Mouse (Mus musculus) hindbrain, embryonic 14.5 days (tissue): ENCODE data around the gene Nell1. TPM values are rescaled to one million over a fixed set of nuclear protein-coding genes. Genes with fewer than 3 reads are reported as not detected.

Experiments used
- ATAC-seq: fragments of 200-750 bp; cut with Nextera tagmentation; 2 replicates; pipeline ENCODE4 v1.8.0; 2017; ENCODE audit warnings: moderate number of reproducible peaks, mild to moderate bottlenecking, moderate TSS enrichment, moderate library complexity; ENCODE audit not compliant: low FRiP score
- DNase-seq: peaks from one replicate; pipeline ENCODE4 v3.0.0-alpha.2; 2015; ENCODE audit warnings: low spot score
- H3K27ac ChIP-seq: fragments of 300-500 bp; sonication (generic); 2 replicates; pipeline ENCODE4 v1.5.1; 2014; ENCODE audit warnings: mild to moderate bottlenecking, moderate library complexity
- H3K27me3 ChIP-seq: fragments of 300-500 bp; sonication (generic); 2 replicates; pipeline ENCODE4 v1.6.1; 2014; ENCODE audit warnings: mild to moderate bottlenecking, low read length, mixed read lengths; ENCODE audit not compliant: control insufficient read depth, insufficient read depth
- H3K36me3 ChIP-seq: fragments of 300-500 bp; sonication (generic); replicated peaks from 2 replicates; pipeline ENCODE4 v1.6.1; 2014; ENCODE audit not compliant: control insufficient read depth, insufficient read depth
- H3K4me1 ChIP-seq: fragments of 300-500 bp; sonication (generic); replicated peaks from 2 replicates; pipeline ENCODE4 v1.6.1; 2014; ENCODE audit warnings: antibody characterized with exemption, low read length, mixed read lengths; ENCODE audit not compliant: control insufficient read depth, insufficient read depth
- H3K4me2 ChIP-seq: fragments of 300-500 bp; sonication (generic); replicated peaks from 2 replicates; pipeline ENCODE4 v1.6.1; 2014; ENCODE audit warnings: mild to moderate bottlenecking, moderate library complexity
- H3K4me3 ChIP-seq: fragments of 300-500 bp; sonication (generic); replicated peaks from 2 replicates; pipeline ENCODE4 v1.5.1; 2014; ENCODE audit warnings: mild to moderate bottlenecking, low read length
- H3K9ac ChIP-seq: fragments of 300-500 bp; sonication (generic); 2 replicates; pipeline ENCODE4 v1.6.1; 2014
- H3K9me3 ChIP-seq: fragments of 300-500 bp; sonication (generic); 2 replicates; pipeline ENCODE4 v1.6.1; 2016; ENCODE audit warnings: low read length; ENCODE audit not compliant: control insufficient read depth
- WGBS: fragments of 180-500 bp; shearing (Covaris S2); extraction: QIAGEN DNeasy Blood & Tissue Kit; methylation state at CpG from one replicate; pipeline ENCODE4 v1.1.7; 2014; 5-methylcytosine and 5-hydroxymethylcytosine counted together
- polyA plus RNA-seq: library from polyadenylated mRNA; unstranded; fragments of >200 nt; fragmentation: Nextera tagmentation; extraction: Ambion mirVana; gene quantifications from 2 replicates; pipeline ENCODE4 v1.2.1, GENCODE M21; 2014

The Nell1 gene
- polyA plus RNA-seq, 1 experiment from 2014 or later = 36.0 TPM

DNA sequence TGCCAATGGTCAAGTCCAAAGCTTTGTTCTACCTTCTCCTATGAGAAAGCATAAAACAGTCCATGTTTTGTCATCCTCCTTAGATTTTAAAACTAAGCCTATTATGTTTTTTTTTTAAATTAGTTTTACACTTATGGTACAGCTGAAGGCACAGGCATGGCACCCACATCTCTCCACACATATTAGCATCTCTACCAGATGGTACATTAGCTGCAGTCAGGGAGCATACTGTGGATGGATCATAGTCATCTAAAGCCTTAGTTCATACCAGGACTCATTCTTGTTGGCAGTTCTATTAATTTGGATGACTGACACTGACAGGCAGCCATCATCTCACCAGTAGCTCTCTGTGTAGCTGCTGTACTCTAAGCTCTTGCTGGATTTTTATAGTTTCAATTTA lies 466.6 kb downstream of the Nell1 start:
- Histone ChIP-seq H3K27me3 (no peaks in the 10 kb centered on the region), H3K4me1 (no peaks in the 10 kb centered on the region), H3K4me2 (no peak overlapping the region), H3K9ac (no peak overlapping the region), H3K27ac (no peak overlapping the region), H3K4me3 (no peak overlapping the region), H3K9me3 (no peaks in the 10 kb centered on the region), H3K36me3 (no peaks in the 10 kb centered on the region)
- no peak for ATAC-seq
- DNase-seq = no peak

DNA sequence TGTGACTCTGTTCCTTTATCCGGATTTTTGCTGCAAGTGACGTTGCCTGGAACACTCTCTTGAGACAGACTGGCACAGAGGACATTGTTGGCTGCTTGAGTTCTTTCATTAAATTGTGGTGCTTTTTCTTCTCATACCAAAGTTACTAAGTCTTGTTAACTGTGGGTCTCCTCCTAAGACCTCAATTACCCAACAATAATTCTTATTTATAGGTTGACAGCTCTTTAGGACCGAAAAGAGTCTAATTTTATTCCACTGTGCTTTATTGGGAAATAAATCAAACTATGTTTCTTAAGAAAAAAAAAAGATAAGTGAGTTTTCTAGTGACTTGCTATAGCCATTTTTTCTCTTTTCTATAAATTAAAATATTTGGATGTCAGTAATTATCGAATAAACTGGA lies 472.7 kb downstream of the Nell1 start:
- Histone ChIP-seq H3K9ac (no peak overlapping the region), H3K4me3 (no peak overlapping the region), H3K4me2 (no peak overlapping the region), H3K4me1 (no peaks in the 10 kb centered on the region), H3K9me3 (no peaks in the 10 kb centered on the region), H3K27me3 (no peaks in the 10 kb centered on the region), H3K27ac (no peak overlapping the region), H3K36me3 (no peaks in the 10 kb centered on the region)
- DNase-seq = no peak
- ATAC-seq = no peak
- 89% methylated on average over 4 of the region's 4 CpGs for WGBS

DNA sequence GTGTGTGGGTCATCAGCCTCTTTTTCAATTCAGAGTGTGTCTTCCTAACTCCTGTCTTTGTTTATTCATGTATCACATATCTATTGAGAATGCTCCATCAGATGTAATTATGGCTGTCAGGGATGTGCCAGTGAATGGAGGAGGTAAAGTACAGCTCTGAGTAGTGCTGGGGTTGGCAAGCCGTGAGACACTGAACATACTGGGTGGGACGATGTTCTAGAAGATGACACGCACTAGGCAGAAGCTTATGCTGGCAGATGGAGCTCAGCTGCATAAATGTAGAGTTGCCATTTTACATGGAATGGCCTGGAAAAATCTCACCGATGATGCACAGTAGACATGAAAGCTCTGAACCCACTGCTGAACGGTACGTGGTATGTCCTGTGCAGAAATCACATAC lies 493.1 kb downstream of the Nell1 start:
- no peak for DNase-seq
- Histone ChIP-seq H3K27ac (no peak overlapping the region), H3K4me3 (no peak overlapping the region), H3K9ac (no peak overlapping the region), H3K9me3 (no peaks in the 10 kb centered on the region), H3K27me3 (no peaks in the 10 kb centered on the region), H3K4me1 (no peaks in the 10 kb centered on the region), H3K4me2 (no peak overlapping the region), H3K36me3 (no peaks in the 10 kb centered on the region)
- ATAC-seq = no peak
- WGBS = 94% methylated on average over 6 of the region's 6 CpGs

DNA sequence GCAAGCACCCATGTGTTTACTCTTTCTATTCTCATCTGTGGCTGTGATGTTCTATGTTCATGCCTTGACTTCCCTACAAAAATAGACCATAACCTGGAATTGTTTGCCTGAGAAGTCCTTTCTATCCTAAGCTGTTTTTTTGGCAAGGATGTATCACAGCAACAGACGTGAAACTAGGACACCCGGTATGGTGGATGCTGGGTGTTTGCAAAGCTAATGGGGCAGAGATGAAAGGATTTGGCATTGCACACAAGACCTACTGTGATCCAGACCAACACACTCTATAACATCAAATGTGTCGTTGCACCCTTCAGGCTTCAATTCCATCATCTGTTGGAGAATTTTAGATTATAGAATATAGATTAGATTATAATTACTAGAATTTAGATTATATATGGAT lies 495.9 kb downstream of the Nell1 start:
- Histone ChIP-seq H3K9ac (no peak overlapping the region), H3K4me1 (no peaks in the 10 kb centered on the region), H3K9me3 (no peaks in the 10 kb centered on the region), H3K36me3 (no peaks in the 10 kb centered on the region), H3K27me3 (no peaks in the 10 kb centered on the region), H3K4me2 (no peak overlapping the region), H3K27ac (no peak overlapping the region), H3K4me3 (no peak overlapping the region)
- 81% methylated on average over 3 of the region's 3 CpGs for WGBS
- DNase-seq (no peak), ATAC-seq (no peak)

DNA sequence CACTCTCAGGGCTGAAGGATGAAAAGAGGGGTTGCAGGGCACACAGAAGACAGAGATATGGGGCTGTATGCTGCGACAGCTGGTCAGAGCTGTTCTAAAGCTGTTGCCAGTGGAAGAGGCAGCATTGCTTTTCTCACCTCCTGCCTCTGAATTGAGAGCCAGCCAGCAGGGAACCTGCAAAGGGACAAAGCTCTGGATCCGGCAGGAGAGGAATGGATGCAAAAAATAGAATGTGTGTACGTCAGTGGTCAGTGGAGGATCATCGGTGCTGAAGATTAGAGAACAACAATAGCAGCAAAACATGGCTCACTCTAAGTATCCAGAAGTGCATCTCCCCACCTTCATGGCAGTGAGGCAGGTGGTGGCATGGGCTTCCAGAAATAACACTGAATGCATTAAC lies 507.3 kb downstream of the Nell1 start:
- WGBS = 53% methylated on average over 4 of the region's 4 CpGs
- Histone ChIP-seq H3K4me3 (no peak overlapping the region), H3K27me3 (no peaks in the 10 kb centered on the region), H3K36me3 (no peaks in the 10 kb centered on the region), H3K9me3 (no peaks in the 10 kb centered on the region), H3K4me1 (no peaks in the 10 kb centered on the region), H3K4me2 (no peak overlapping the region), H3K9ac (no peak overlapping the region), H3K27ac (no peak overlapping the region)
- ATAC-seq (no peak), DNase-seq (no peak)

DNA sequence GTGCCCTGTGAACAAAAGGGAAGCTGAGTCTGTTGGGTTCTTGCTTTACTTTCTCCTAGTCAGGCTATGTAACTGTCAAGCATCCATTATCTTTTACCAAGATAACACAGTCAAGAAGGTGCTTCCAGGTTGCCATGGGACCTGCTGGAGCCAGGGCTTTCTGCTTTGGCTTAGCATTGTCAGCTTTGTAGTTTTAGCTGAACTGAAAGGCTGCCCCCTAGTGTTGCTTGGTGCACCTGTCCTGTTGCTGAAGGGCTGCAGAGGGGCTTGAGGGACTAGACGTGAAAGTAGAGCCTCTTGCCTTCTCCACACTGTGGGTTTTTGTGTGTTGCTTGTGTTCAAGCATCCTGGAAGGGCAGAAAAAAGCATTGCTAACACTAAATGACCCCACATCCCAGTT lies 510.6 kb downstream of the Nell1 start:
- no peaks in the 10 kb centered on the region for H3K9me3 ChIP-seq
- no peak overlapping the region for H3K4me2 ChIP-seq
- H3K27ac ChIP-seq = no peak overlapping the region
- no peaks in the 10 kb centered on the region for H3K4me1 ChIP-seq
- peak; percentile 61 for DNase-seq
- no peak overlapping the region for H3K9ac ChIP-seq
- H3K4me3 ChIP-seq = no peak overlapping the region
- no peak; the same call in 1 of the 2 replicates for ATAC-seq
- no peaks in the 10 kb centered on the region for H3K36me3 ChIP-seq
- whole genome bisulfite sequencing = 28% methylated on average over 1 of the region's 1 CpGs
- H3K27me3 ChIP-seq = no peaks in the 10 kb centered on the region

DNA sequence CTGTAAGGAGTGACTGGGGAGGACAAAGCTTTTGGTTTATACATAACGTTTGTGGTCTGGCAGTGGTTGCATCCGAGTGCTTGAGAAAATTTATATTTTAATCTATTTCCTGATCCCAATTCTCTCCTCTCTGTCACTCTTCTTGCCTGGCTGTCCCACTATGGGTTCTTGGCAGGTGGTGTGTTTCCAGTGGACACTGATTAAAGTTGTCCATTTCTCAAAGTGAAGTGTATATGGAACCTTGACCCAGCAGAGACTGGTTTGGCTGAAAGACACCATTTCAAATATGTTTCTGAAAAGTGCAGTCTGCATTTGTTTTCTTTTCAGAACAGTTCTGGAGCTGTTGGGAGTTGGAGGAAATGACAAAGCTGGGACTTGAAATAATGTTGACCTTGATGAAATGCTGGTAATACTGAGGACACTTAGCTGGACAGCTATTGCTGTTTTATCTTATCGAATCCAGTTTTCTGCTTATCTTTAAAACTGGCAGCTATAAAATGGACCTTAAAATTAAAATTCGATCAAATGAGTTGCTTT lies 512.3 kb downstream of the Nell1 start:
- no peaks in the 10 kb centered on the region for H3K36me3 ChIP-seq
- 87% methylated on average over 4 of the region's 4 CpGs for WGBS
- DNase-seq = no peak

DNA sequence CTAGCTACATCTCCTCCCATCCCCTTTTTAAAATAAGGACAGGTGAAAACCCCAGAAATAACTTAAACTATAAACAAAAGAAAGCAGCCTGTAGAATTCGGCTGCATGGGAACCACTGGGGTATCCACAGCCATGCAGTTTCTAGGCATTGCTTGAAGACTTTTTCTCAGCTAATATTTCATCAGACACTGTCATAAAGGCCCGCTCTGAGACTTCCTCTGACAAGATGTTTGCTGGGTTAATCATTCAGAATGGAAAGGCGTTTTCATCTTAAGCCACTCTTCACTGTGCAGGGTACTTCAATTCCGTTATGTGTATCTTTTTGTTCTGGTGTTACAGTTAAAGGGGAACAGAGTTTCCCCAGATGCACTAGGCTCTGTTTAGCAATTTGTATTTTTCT lies 526.9 kb downstream of the Nell1 start:
- Histone ChIP-seq H3K9me3 (no peaks in the 10 kb centered on the region), H3K27ac (peak overlapping the region; percentile 12; the same call in 1 of the 2 replicates), H3K27me3 (no peaks in the 10 kb centered on the region), H3K9ac (no peak overlapping the region), H3K4me2 (no peak overlapping the region), H3K36me3 (no peaks in the 10 kb centered on the region), H3K4me3 (no peak overlapping the region), H3K4me1 (no peaks in the 10 kb centered on the region)
- 73% methylated on average over 4 of the region's 4 CpGs for WGBS
- DNase-seq = no peak
- peak; percentile 17; the same call in 1 of the 2 replicates for ATAC-seq

More for the DNA sequence above, 512.3 kb downstream of the Nell1 start:
- Histone ChIP-seq H3K9ac (no peak overlapping the region), H3K4me2 (no peak overlapping the region), H3K4me1 (no peaks in the 10 kb centered on the region), H3K4me3 (no peak overlapping the region), H3K27me3 (no peaks in the 10 kb centered on the region), H3K9me3 (no peaks in the 10 kb centered on the region), H3K27ac (no peak overlapping the region)
- ATAC-seq = no peak

DNA sequence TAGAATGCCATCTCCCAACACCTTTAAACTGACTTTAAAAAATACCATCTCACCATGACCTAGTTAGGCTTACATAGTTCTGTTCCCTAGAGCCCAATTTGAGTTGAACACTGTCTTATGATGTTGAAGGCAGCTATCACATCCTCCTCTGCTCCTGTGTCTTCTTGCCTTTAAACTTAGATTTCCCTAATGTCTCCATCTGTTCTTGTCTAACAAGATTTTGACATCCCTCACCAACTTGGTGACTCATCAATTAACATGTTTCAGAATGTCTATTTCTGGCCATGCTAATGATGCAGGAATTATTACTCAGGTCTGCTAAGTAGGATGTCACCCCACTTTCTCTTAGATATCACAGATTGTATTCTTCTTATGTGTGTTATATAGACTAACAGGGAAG lies 532.4 kb downstream of the Nell1 start:
- H3K4me3 ChIP-seq = no peak overlapping the region
- no peaks in the 10 kb centered on the region for H3K27me3 ChIP-seq
- ATAC-seq = no peak

DNA sequence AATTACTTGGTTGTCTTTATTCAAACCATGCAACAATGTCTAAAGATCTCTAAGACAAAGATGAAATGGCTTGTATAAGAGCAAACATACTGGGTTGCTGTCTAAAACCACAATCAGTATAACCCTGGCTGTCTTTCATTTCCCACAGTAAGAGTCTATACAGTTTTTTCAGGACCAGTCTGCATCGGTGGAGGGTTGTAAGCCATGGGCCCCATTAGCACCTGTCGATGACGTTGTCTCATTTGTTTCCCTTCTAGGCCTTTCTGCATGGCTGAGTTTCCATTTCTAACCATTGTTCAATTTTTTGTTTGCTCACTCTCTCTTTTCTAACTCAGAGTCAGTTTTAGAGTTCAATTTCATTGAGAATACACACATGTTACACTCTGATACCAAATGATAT lies 540.2 kb downstream of the Nell1 start:
- H3K4me2 ChIP-seq = no peak overlapping the region
- H3K4me1 ChIP-seq = no peaks in the 10 kb centered on the region
- H3K4me3 ChIP-seq = no peak overlapping the region
- no peaks in the 10 kb centered on the region for H3K27me3 ChIP-seq
- no peak overlapping the region for H3K9ac ChIP-seq
- DNase-seq (no peak), ATAC-seq (no peak)
- H3K36me3 ChIP-seq = no peaks in the 10 kb centered on the region
- no peak overlapping the region for H3K27ac ChIP-seq
- WGBS = 58% methylated on average over 3 of the region's 3 CpGs
- H3K9me3 ChIP-seq = no peaks in the 10 kb centered on the region

More for the DNA sequence above, 532.4 kb downstream of the Nell1 start:
- Histone ChIP-seq H3K9me3 (no peaks in the 10 kb centered on the region), H3K27ac (no peak overlapping the region), H3K4me2 (no peak overlapping the region), H3K4me1 (no peaks in the 10 kb centered on the region), H3K9ac (no peak overlapping the region), H3K36me3 (no peaks in the 10 kb centered on the region)
- DNase-seq = no peak
